Mouse (Mus musculus) granulocyte monocyte progenitor cell, adult 5-6 weeks (primary cell): ENCODE measurements around the gene Glb1l2. TPM values are rescaled to one million over a fixed set of nuclear protein-coding genes. Genes with fewer than 3 reads are reported as not detected.

ENCODE experiments used
- ATAC-seq: replicated peaks from 2 replicates; pipeline ENCODE4 v1.8.0; 2016; ENCODE audit warnings: mild to moderate bottlenecking, moderate TSS enrichment, inconsistent platforms; ENCODE audit not compliant: poor library complexity, severe bottlenecking
- total RNA-seq, 2 experiments: library from RNA; stranded (forward) in 1 of 2; stranded (reverse) in 1 of 2; fragments of 200-712, 200-1000 nt in 1 of 2; fragments of >200 nt in 1 of 2; fragmentation: Nextera tagmentation in 1 of 2; gene quantifications; 2 replicates each; pipeline ENCODE4 v1.2.3; 2014 to 2017

Glb1l2 gene
- total RNA-seq, 2 experiments from 2014 or later: 0.21 to 1.2 TPM

DNA sequence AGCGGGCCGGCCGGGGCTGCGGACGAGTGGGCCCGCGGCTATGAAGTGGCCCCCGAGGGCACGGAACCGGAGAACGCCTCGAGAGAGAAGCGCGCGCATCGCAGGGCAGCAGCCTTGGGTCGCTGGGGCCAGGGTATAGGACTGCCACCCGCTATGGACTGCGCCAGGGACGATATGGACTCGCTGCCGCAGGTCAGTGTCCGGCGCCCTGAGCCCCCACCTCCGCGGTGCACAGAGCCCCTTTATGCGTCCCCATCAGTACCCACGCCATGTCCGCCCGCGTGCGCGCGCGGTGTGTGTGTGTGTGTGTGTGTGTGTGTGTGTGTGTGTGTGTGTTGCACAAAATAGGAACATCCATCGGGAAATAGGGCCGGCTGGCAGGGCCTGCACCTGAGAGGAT lies 72.3 kb downstream of the Glb1l2 start:
- ATAC-seq: no peak

DNA sequence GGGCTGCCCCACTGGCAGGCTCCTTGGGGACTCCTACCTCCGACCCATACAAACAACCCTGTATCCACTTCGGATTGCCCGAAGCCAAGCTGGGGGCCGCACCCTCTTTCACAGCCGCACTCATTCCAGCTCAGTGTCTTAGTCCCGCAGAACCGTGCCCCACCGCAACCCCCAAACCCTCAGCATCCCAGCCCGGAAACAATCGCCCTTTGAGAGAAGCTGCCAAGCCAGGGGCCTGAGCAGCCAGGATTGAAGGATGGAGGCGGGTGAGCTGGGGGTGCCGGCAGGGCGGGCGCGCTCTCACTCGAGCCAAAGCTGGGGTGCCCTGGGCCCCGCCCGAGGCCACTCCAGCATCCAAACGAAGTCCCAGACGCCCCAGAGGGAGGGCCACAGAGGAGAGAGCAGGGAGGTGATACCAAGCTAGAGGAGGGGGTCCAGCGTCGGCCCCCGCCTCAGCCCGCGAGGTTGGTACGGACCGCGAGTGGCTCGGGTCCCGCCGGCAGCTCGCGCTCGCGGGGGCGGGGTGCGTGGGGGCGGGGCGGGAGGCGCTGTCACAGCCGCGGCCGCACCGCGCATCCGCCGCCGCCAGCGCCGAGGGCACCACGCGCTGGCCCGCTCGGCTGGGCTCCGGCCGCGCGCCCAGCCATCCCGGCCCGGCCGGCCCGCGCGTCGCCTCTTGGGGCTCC lies 72.9 kb downstream of the Glb1l2 start, which contains the start of gene B3gat1:
Gene B3gat1, plus strand, starts transcription at position 523 of the 686 bp plus-strand sequence.
- peak; percentile 52 for ATAC-seq

DNA sequence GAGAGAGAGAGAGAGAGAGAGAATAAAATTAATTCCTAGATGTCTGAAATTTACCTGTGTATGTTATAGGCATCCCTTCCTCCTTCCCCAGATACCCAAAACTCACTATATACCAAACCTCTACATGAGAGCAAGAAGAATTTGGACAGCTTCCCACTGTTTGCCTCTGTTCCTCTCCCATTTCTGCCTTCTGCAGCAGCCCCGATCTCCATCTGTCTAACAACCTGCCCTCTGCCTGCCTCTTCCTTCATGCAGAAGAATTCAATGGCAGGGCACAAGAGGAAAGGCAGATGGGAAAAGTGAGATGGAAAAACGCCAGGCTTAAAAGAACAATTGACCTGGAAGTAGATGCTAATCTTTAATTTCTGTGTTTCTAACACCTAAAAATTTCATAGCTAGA lies 77.7 kb downstream of the Glb1l2 start:
- no peak for ATAC-seq

DNA sequence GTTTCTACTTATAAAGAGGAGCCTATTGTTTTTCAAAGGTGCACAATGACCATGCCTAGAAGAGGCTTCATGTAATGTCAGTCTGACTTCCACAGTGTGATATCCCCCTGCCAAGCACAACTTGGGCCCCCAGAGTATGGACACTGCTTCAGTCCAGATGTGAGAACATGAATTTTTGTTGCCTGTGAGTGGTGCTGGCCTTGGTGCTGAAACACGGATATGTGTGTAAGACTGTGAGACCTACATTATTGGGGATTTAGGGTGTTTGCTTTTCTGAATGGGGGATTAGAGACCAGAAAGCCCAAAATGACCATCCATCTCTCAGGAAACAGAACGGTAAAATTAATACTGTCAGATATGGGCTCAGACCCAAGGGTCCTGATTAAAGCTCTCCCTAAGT lies 78.8 kb downstream of the Glb1l2 start:
- no peak for ATAC-seq

DNA sequence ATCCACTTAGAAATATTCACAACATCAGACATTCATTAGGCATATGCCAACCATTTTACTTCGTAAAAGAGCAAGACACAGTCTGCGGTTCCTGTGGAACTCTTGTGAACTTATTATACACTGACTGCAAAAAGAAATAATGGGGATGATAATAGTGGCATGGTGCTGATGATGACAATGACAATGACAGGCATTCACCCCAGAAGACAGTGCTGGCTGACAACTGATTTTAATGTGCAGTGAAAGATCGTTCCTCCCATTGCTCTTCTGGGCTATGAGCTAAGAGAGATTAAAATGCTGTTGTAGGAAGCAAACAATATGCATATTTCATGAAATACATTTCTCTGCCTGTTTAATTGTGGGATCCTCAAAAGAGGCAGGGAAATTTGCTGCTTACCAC lies 80.6 kb downstream of the Glb1l2 start:
- no peak for ATAC-seq

DNA sequence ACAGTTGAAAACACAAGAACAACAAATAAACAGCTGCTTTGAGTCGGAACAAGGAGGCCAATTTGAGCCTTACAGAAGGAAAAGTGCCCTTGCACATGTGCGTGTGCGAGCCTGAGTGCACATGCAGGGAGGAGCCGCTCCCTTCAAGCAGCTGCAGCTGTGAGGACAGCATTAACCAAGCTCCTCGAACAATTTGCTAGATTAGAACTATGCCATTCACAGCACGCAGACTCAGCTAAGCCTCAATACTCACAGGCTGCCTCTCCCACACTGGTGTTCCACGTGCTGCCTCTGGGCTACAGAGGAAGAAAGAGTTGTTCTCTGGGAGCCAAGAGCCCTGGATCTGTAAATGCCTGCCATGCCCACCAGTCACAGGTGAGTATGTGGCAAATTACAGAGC lies 84.5 kb downstream of the Glb1l2 start:
- no peak for ATAC-seq

DNA sequence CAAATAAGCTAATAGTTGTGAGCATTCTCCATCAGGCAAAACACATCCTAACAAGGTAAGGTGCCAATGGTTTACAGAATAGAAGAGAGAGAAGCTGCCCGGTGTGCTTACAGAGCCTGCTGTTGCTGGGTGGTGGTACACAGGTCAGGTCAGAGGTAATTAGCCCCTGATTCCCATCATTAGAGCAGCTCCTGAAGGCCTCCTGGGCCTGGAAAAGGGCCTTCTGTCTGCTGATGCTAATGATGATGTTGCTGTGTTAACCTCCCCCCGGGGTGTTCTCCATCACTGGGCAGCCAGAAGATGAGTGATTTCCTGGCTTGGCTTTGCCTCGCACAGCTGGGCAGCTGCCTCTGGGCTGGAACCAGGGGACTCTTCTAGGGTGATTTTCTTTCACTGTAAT lies 87.9 kb downstream of the Glb1l2 start:
- no peak for ATAC-seq

Other genes with a start within 250 kb of the Glb1l2 start
- gene B3gat1, start 72.7 kb downstream of the Glb1l2 start, total RNA-seq (2014; fragmentation: Nextera tagmentation): not detected in 2 replicates
- gene B3gat1, start 72.7 kb downstream of the Glb1l2 start, total RNA-seq (2017): not detected in 2 replicates
- not detected in 2 replicates for gene Glb1l3, start 54.4 kb upstream of the Glb1l2 start, total RNA-seq (2014; fragmentation: Nextera tagmentation)
- not detected in 2 replicates for gene Glb1l3, start 54.4 kb upstream of the Glb1l2 start, total RNA-seq (2017)
- gene Gm1110, start 116.6 kb upstream of the Glb1l2 start, total RNA-seq (2014; fragmentation: Nextera tagmentation): 1.3 TPM in 1 of 2 replicates, not detected in the other
- not detected in 2 replicates for gene Gm1110, start 116.6 kb upstream of the Glb1l2 start, total RNA-seq (2017)
- gene Acad8, start 193.1 kb upstream of the Glb1l2 start, total RNA-seq (2014; fragmentation: Nextera tagmentation): 33.0 and 46.8 TPM in 2 replicates
- 15.0 and 20.1 TPM in 2 replicates for gene Acad8, start 193.1 kb upstream of the Glb1l2 start, total RNA-seq (2017)
- 154 and 179 TPM in 2 replicates for gene Thyn1, start 193.2 kb upstream of the Glb1l2 start, total RNA-seq (2014; fragmentation: Nextera tagmentation)
- gene Thyn1, start 193.2 kb upstream of the Glb1l2 start, total RNA-seq (2017): 108 and 144 TPM in 2 replicates
- gene Vps26b, start 223.6 kb upstream of the Glb1l2 start, total RNA-seq (2014; fragmentation: Nextera tagmentation): 35.9 and 47.6 TPM in 2 replicates
- gene Vps26b, start 223.6 kb upstream of the Glb1l2 start, total RNA-seq (2017): 37.3 and 37.9 TPM in 2 replicates
- gene Ncapd3, start 223.7 kb upstream of the Glb1l2 start, total RNA-seq (2014; fragmentation: Nextera tagmentation): 56.6 and 57.9 TPM in 2 replicates
- gene Ncapd3, start 223.7 kb upstream of the Glb1l2 start, total RNA-seq (2017): 45.1 and 49.9 TPM in 2 replicates